In the genomic region with DNA sequence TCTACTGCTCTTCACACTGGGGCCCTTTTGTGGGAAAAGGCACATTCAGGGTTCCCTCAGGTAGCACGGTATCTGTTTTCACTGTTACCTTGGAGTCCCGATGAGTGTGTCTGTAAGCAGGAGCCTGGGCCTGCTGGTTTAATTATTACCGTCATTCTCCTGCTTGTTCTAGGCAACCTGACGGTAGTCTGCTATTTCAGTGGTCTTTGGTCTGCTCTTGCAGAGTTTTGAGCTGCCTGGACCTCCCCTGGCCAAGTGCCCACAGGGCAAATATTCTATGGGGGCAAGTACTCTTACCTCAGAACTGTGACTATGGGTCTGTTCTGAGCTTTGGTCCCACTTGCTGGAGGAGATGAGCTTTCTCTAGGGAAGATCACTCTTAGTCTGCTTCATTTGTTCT, we compare ENCODE assay signal across 14 mouse cellular contexts. TPM values are rescaled to one million over a fixed set of nuclear protein-coding genes. Genes with fewer than 3 reads are reported as not detected.
DNase-seq lines count a peak whose midpoint lies in the region; TF ChIP-seq lines count a peak whose summit lies in the region.
"Had no signal": no experiment of that assay in that cellular context is flagged by ENCODE, and none has a peak within 500 bp of the region (broad histone marks: within the 10 kb centered on the region; RNA-seq: fewer than 3 reads in every experiment).

No protein-coding gene starts in this region.

- DNase-seq in testis, postnatal 10 days (ENCODE audit: low spot score): peak; percentile 45
- DNase-seq in testis, postnatal 14 days (ENCODE audit: low spot score): no peak
- DNase-seq in kidney, adult 9 months: peak; percentile 84
- peak; percentile 67 for DNase-seq in liver, adult 2 months (ENCODE audit: extremely low read depth, low read depth, low spot score)
- DNase-seq in layer of hippocampus, adult 8-10 months (ENCODE audit: low spot score in 2 of 2): no peak
- no peak for DNase-seq in cerebellum, adult 11 months
- DNase-seq in adrenal gland, adult (ENCODE audit: inconsistent age in 2 of 2, low spot score in 1 of 2): no peak
- DNase-seq: adrenal gland, adult 8-10 months; cerebellum, postnatal 25 days had no signal

- WGBS in liver, adult 2 months: 26% methylated on average over 4 of the region's 4 CpGs

- no peaks in the 10 kb centered on the region for H3K27me3 ChIP-seq in liver, adult 2 months (ENCODE audit: control insufficient read depth, insufficient read depth, low read length)
- H3K27me3 ChIP-seq: embryonic facial prominence, embryonic 13.5 days; forebrain, embryonic 12.5 days; heart, embryonic 12.5 days had no signal

- peaks cover 10% of the 10 kb centered on the region for H3K4me1 ChIP-seq in liver, adult 2 months (ENCODE audit: control insufficient read depth, insufficient read depth, low read length)

- H3K79me2 ChIP-seq in liver, adult 2 months (ENCODE audit: control insufficient read depth, insufficient read depth, low read length): peaks cover 18% of the 10 kb centered on the region; the same call in 1 of the 2 replicates

- TF ChIP-seq POLR2A in liver, adult 2 months (IDR thresholded peaks at IDR 0.05; ENCODE audit: extremely low read depth, insufficient read depth, low read length): no peak

- no peaks in the 10 kb centered on the region for H3K36me3 ChIP-seq in liver, adult 2 months (ENCODE audit: control insufficient read depth, insufficient read depth, low read length)
- H3K36me3 ChIP-seq: embryonic facial prominence, embryonic 13.5 days; forebrain, embryonic 12.5 days; heart, embryonic 12.5 days; hindbrain, embryonic 10.5 days had no signal

- peak overlapping the region; percentile 43 for H3K27ac ChIP-seq in liver, adult 2 months (replicated peaks; ENCODE audit: insufficient read depth, low read depth, low read length)
- H3K27ac ChIP-seq: embryonic facial prominence, embryonic 13.5 days; forebrain, embryonic 12.5 days; hindbrain, embryonic 10.5 days had no signal

- no peak for TF ChIP-seq CTCF in liver, adult 2 months (IDR thresholded peaks at IDR 0.05; ENCODE audit: low read depth, low read length)

- H3K9ac ChIP-seq in liver, adult 2 months (ENCODE audit: low read depth, low read length): no peak overlapping the region
- H3K9ac ChIP-seq: embryonic facial prominence, embryonic 13.5 days; forebrain, embryonic 12.5 days; heart, embryonic 12.5 days had no signal

- H3K4me3 ChIP-seq in liver, adult 2 months (ENCODE audit: insufficient read depth, low read depth, low read length): no peak overlapping the region
- H3K4me3 ChIP-seq: embryonic facial prominence, embryonic 13.5 days; forebrain, embryonic 12.5 days; heart, embryonic 12.5 days; hindbrain, embryonic 10.5 days; megakaryocyte, embryonic 14.5 days had no signal

RNA-seq across cellular contexts. Expression of a gene that starts 2.0 kb away (rescaled TPM):
- 33.8 and 34.6 TPM in 2 replicates for total RNA-seq in liver, adult 2 months (2014; rRNA removed)
- polyA plus RNA-seq in liver, adult 2 months (2012; rRNA removed): 13.9 and 15.1 TPM in 2 replicates
- 1 to 10 TPM; 7.3 to 9.2 (median 7.5) TPM for total RNA-seq in layer of hippocampus, adult 8-10 months (2022)

RNA-seq across cellular contexts. Expression of a gene that starts 2.2 kb away (rescaled TPM):
- total RNA-seq in liver, adult 2 months (2014; rRNA removed): 21.9 and 25.1 TPM in 2 replicates
- 8.7 and 12.7 TPM in 2 replicates for polyA plus RNA-seq in liver, adult 2 months (2012; rRNA removed)
- 100 to 1,000 TPM in 2 of 4 experiments, 10 to 100 TPM in 2; 85.9 to 125 (median 103) TPM for total RNA-seq in layer of hippocampus, adult 8-10 months (2022)

RNA-seq across cellular contexts. Expression of a gene that starts 23.7 kb away (rescaled TPM):
- 66.7 and 90.9 TPM in 2 replicates for total RNA-seq in liver, adult 2 months (2014; rRNA removed)
- 140 and 169 TPM in 2 replicates for polyA plus RNA-seq in liver, adult 2 months (2012; rRNA removed)
- 10 to 100 TPM; 40.2 to 43.3 (median 41.6) TPM for total RNA-seq in layer of hippocampus, adult 8-10 months (2022)

Comparison
In these comparisons a context has a peak if more than half of its experiments do, and no peak if none do; other contexts are left out.
1. DNase-seq: peak in testis, postnatal 10 days (single experiment), kidney, adult 9 months (single experiment) and liver, adult 2 months (single experiment); none in testis, postnatal 14 days (single experiment), layer of hippocampus, adult 8-10 months (0 of 2), cerebellum, adult 11 months (single experiment) and adrenal gland, adult (0 of 2).